15 mouse cellular contexts compared by ENCODE assay signal in the genomic region with DNA sequence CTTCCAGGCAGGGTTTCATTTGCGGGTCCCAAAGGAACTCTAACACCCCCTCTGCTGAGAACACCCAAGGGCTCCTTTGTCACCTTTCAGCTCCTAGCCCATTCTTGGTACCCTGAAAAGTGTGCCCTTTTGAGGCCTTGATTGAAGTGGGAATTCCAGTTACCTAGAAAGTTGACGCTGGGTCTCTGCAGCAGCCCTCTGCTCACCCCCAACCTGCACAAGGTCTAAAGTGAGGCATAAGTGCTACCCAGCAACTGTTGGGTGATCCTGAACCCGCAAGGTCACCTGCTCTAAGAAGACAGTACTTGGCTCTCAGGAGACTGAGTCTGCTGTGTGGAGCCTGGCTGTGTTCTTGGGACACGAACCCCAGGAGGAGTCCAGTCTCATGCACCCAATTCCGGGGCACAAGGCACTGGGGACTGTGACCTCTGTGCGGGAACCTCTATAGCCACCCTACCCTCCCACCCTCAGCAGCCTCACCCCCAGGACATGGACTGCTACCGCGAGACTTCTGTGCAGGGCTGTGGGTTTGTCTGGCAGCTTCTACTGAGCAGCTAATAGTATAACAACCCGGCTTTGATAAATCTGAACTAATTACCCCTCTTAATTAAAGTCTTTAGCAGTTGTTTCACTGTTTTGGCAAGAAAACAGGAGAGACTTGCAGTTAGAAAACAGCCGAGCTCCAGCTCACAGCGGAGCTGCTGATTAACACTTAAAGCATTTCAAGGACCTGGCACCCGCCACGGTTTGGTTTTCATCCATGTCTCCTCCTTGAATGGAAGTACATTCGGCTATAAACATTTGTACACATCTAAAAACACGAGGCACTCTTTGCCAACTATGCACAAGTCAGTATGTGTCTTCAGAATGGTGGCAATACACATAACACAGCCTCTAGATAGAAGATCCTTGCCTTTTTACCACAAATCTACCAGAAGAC. TPM values are rescaled to one million over a fixed set of nuclear protein-coding genes. Genes with fewer than 3 reads are reported as not detected.
A peak's percentile ranks its signal among the peaks of the same experiment; 100 is the strongest.
DNase-seq lines count a peak whose midpoint lies in the region; ATAC-seq lines count a peak whose summit lies in the region.
"Had no signal": no experiment of that assay in that cellular context is flagged by ENCODE, and none has a peak within 500 bp of the region (broad histone marks: within the 10 kb centered on the region; RNA-seq: fewer than 3 reads in every experiment).

No protein-coding gene starts in this region.

- H3K4me3 ChIP-seq in neural tube, embryonic 11.5 days (ENCODE audit: low read depth, low read length): no peak overlapping the region
- no peak overlapping the region for H3K4me3 ChIP-seq in forebrain, embryonic 16.5 days (replicated peaks; ENCODE audit: low read length)
- H3K4me3 ChIP-seq: erythroblast, embryonic 14.5 days; liver, embryonic 15.5 days had no signal

- H3K27ac ChIP-seq in neural tube, embryonic 11.5 days (ENCODE audit: low read depth, low read length): no peak overlapping the region
- no peak overlapping the region for H3K27ac ChIP-seq in forebrain, embryonic 16.5 days (ENCODE audit: low read length)
- H3K27ac ChIP-seq: liver, embryonic 15.5 days had no signal

- no peaks in the 10 kb centered on the region for H3K9me3 ChIP-seq in neural tube, embryonic 11.5 days (ENCODE audit: control insufficient read depth, low read length)
- H3K9me3 ChIP-seq in forebrain, embryonic 16.5 days (ENCODE audit: control insufficient read depth, low read length): no peaks in the 10 kb centered on the region
- H3K9me3 ChIP-seq: liver, embryonic 15.5 days had no signal

- peak; percentile 29 for DNase-seq in heart, postnatal 4 days
- DNase-seq in heart, adult 8-10 months (ENCODE audit: low spot score): no peak
- peak; percentile 34 for DNase-seq in neural tube, embryonic 11.5 days (ENCODE audit: low spot score)
- no peak for DNase-seq in neural tube, embryonic 10.5 days (ENCODE audit: extremely low spot score, low spot score)
- peak; percentile 34 for DNase-seq in retina, embryonic 14.5 days (ENCODE audit: low spot score)
- DNase-seq in liver: no peak
- DNase-seq in kidney, postnatal 14 days: no peak
- DNase-seq: cerebellum, adult 9-10 months; heart, adult 18-20 months; heart, postnatal 36 days; kidney, postnatal 10 days; thymus, postnatal 25 days had no signal

- 2% methylated on average over 15 of the region's 15 CpGs for WGBS in neural tube, embryonic 11.5 days
- 3% methylated on average over 15 of the region's 15 CpGs for WGBS in forebrain, embryonic 16.5 days

- peaks cover 70% of the 10 kb centered on the region for H3K27me3 ChIP-seq in neural tube, embryonic 11.5 days (ENCODE audit: control insufficient read depth, insufficient read depth, low read length)
- peaks cover 64% of the 10 kb centered on the region for H3K27me3 ChIP-seq in forebrain, embryonic 16.5 days (replicated peaks; ENCODE audit: control insufficient read depth, insufficient read depth, low read length)

- H3K36me3 ChIP-seq in neural tube, embryonic 11.5 days (ENCODE audit: control insufficient read depth, insufficient read depth, low read length): no peaks in the 10 kb centered on the region
- no peaks in the 10 kb centered on the region for H3K36me3 ChIP-seq in forebrain, embryonic 16.5 days (ENCODE audit: control insufficient read depth, insufficient read depth)
- H3K36me3 ChIP-seq: liver, embryonic 15.5 days had no signal

- ATAC-seq in neural tube, embryonic 11.5 days (ENCODE audit: insufficient read depth, low FRiP score, low TSS enrichment): no peak
- peak; percentile 91 for ATAC-seq in forebrain, embryonic 16.5 days

- no peak overlapping the region for H3K4me2 ChIP-seq in neural tube, embryonic 11.5 days (ENCODE audit: low read depth)
- H3K4me2 ChIP-seq in forebrain, embryonic 16.5 days (ENCODE audit: low read length): no peak overlapping the region
- H3K4me2 ChIP-seq: liver, embryonic 15.5 days had no signal

- H3K4me1 ChIP-seq in neural tube, embryonic 11.5 days (ENCODE audit: control insufficient read depth, insufficient read depth, low read length): 0 out of 2 replicates have a peak, but pooled peaks cover 4% of the 10 kb centered on the region
- peaks cover 15% of the 10 kb centered on the region for H3K4me1 ChIP-seq in forebrain, embryonic 16.5 days (replicated peaks; ENCODE audit: control insufficient read depth, insufficient read depth, low read length)
- H3K4me1 ChIP-seq: liver, embryonic 15.5 days had no signal

- H3K9ac ChIP-seq in neural tube, embryonic 11.5 days (ENCODE audit: low read length): no peak overlapping the region
- H3K9ac ChIP-seq in forebrain, embryonic 16.5 days (replicated peaks; ENCODE audit: low read depth, low read length): no peak overlapping the region
- H3K9ac ChIP-seq: liver, embryonic 15.5 days had no signal

RNA-seq across cellular contexts. Expression of gene Fezf1, which starts 4.1 kb away (rescaled TPM):
- not detected for total RNA-seq in heart, postnatal 4 days (2021)
- total RNA-seq in heart, adult 8-10 months (2022): not detected
- not detected in 2 replicates for polyA plus RNA-seq in neural tube, embryonic 11.5 days (2014; fragmentation: Nextera tagmentation; extraction: Ambion mirVana)
- 4.1 and 15.2 TPM in 2 replicates for polyA plus RNA-seq in forebrain, embryonic 16.5 days (2015; fragmentation: Nextera tagmentation; extraction: Ambion mirVana)
- total RNA-seq: heart, adult 18-20 months; heart, postnatal 36 days had no signal
- polyA plus RNA-seq: erythroblast, embryonic 14.5 days had no signal

Comparison
In these comparisons a context has a peak if more than half of its experiments do, and no peak if none do; other contexts are left out.
1. DNase-seq: peak in heart, postnatal 4 days (single experiment), neural tube, embryonic 11.5 days (single experiment) and retina, embryonic 14.5 days (single experiment); none in heart, adult 8-10 months (single experiment), neural tube, embryonic 10.5 days (single experiment), liver (single experiment) and kidney, postnatal 14 days (single experiment).